Mouse (Mus musculus): Measurements from ENCODE around the gene Ap3b1. TPM values are rescaled to one million over a fixed set of nuclear protein-coding genes. Genes with fewer than 3 reads are reported as not detected.

Gene Ap3b1
- total RNA-seq, 2 experiments from 2014 or later, result 36.1 to 39.3 TPM

- no peak for DNase-seq
Observed at GRCm38 (mm10) chr13:94454131-94454530, 95.4 kb downstream of the Ap3b1 start.

DNA sequence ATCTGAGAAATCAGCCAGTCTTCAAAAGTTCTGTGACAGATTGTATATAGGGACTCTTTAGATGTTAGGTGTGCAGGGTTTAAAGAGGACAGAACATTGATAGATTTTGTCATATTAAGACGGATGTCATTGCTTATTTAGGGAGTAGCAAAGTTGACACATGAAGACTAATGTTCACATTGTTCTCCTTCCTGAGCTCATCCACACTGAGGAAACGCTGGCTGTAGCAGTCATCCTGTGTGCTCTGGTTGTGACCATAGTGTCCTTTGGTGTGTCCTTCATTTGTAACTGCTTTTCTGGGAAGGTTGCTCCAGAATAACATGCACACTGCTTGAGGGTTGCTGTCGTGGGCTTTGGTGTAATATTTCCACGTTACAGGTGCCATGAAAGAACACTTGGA lies 100.4 kb downstream of the Ap3b1 start:
- no peak for DNase-seq

DNA sequence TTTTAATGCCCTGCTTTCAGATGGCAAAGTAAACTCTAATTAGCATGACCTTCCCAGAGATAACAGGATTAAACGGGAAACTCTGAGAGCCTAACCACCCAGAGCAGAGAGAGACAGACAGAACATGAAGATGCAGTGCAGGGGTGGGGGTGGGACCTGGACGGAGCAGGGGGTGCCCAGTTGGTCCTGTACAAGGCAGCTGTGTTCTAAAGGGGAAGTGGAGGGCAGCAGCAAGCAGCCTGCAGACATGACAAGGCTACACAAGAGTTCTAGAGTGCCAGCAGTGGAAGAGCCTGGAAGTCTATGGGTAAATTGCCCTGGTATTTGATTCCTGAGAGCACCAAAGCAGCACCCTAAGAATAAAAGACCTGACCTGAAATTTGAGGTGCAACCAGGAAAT lies 105.5 kb downstream of the Ap3b1 start:
- no peak for DNase-seq

- no peak for DNase-seq
Observed at GRCm38 (mm10) chr13:94468551-94468950, 109.8 kb downstream of the Ap3b1 start.

DNA sequence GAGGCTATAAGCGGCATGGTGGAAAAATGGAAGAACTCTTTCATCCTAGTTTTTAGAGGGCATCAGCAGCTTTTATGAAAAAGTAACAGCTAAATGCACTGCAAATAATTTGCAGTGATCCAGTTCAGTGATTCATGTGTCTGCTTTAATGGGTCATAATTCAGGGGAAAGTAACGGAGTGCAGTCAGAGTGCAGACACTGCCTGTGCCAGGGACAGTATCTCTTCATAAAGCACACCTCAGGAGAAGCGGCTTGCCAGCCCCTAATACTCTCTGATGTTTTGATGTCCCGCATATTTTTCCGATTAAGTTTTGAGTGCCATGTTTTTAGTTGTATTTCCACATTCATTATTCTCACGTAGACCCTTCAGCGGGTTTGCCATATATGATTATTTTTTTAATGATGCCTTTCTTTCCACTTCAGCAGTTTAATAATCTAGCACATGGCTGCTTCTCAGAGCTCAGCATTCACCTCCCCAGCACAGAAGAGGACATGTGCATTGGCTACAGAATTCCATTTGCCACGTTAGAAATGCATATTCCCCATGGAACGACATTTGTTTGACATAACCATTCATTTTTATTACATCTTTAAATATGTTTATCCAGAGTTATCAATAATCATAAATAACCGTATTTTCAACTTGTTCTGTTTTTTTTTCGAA lies 112.4 kb downstream of the Ap3b1 start:
- DNase-seq, result no peak

GRCm38 (mm10) chr13:94476208-94476607 lies 117.4 kb downstream of the Ap3b1 start:
- no peak for DNase-seq

DNA sequence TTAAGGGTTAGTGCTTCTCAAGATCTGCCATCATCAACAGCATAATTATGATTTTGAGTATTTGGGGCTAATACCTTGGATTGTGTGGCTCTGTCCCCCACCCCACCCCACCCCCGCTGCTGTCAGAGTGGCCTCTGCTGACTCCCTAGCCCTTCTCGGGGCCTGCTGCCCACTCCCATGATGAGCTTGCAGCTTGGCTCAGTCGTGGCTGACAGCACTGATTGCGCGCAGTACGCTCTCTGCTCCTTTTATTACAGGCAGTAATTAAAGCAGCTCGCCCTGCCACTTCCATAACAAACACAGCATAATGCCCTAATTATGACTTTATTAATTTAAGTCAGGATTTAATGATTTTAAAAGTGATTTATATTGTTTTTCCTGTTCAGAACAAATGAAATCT lies 121.5 kb downstream of the Ap3b1 start:
- no peak for DNase-seq

DNA sequence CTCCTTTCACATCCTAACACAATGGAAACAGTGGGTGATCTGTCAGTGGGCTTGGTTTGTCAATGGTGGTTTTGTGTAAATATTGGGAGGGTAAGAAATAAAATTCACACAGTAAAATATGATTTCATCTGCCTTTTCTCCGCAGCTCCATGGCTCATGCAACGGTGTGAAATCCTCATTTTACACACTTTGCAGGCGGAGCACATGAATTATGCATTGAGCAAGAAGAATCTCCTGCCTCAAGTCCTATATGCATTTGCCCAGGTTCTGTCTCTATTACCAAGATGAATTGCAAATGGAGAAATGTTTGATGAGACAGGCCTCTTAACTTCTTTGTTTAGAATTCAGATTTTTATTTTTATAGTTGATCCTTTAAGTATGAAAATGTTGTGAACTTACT lies 131.9 kb downstream of the Ap3b1 start:
- no peak for DNase-seq

- no peak for DNase-seq
Observed at GRCm38 (mm10) chr13:94491159-94491558, 132.4 kb downstream of the Ap3b1 start.

DNA sequence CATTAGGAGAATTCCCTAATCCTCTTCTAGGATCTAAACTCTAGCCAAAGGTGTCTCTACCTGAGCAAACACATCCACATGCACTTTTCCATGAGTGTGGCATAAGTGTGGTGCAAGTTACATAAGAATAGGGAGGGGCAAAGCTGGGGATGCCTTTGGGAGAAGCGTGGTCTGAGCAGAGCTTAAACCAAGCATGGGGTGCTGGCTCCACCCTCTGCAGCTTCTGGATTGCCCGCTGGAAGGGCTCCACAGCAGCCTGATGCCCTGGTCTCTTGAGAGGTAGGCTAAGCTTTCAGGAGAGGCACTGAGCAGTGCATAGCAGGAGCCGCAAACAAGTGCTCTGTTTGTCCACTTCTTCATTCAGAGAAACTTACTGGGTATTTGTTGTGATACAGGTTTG lies 138.8 kb downstream of the Ap3b1 start:
- no peak for DNase-seq

- no peak for DNase-seq
Observed at GRCm38 (mm10) chr13:94506411-94506810, 147.7 kb downstream of the Ap3b1 start.

DNA sequence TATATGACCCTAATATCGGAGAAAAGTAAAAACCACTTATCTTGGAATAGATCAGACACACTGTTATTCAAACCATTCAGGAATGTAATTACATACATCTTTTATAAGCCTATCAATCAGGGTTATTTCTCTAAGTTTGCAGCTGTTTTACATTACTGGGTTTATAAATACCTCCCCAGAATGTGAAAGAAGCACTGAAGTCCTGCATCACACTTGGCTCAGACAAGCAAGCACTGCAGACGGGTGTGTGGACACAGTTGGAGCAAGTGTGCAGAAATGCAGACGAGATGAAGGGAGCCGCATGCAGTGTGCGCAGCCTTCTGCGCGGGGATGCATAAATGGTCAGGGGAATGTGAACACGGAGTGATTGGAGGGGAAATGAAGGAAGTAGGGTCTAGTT lies 149.6 kb downstream of the Ap3b1 start:
- no peak for DNase-seq

DNA sequence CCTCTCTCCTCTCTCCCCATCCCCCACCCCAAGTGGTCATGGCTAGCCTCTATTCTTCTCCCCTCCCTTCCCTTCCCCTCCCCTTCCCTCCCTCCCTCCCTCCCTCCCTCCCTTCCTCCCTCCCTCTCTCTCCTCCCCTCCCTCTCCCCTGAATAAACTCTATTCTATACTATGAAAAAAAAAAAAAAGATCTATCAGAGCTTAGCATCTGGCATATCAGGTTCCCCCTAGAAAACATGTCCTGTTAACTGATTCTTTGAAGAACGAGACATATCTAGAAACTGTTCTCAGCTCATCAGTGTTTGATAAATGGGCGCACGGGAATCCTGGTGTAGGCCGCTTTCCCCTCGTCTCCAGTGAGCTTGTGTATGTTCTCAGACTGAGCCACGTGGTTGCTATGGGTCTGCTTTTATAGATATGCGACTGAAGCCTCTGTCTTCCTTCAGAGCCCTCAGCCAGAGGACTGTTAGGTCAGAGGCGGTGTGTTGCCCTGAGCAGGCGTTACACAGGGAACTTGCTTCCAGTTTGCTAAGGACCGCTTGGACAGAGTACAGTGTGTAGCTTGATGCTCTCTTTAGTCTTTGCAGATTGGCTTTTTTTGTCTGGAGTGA lies 154.5 kb downstream of the Ap3b1 start:
- no peak for DNase-seq

- DNase-seq, result no peak
Observed at GRCm38 (mm10) chr13:94513898-94514297, 155.1 kb downstream of the Ap3b1 start.

DNA sequence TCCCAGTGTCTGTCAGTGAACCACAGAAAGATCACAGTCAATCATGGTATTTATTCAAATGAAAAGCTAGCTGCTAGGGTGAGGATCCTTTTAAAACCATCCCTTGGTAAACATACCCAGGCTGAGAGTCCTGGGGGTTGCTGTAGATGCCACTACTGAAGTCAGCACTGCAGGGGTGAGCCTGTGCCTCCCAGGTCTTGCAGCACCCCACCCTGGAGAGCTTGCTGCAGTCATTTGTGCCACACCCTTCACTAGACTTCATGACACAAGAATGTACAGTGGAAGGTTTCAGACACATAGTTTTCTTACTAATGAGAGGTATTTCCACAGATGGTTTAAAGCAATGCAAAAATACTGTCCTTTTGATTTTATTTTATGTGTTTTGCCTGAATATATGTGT lies 156.2 kb downstream of the Ap3b1 start:
- DNase-seq, result no peak

GRCm38 (mm10) chr13:94516532-94516931 lies 157.8 kb downstream of the Ap3b1 start:
- DNase-seq, result no peak

- DNase-seq, result no peak
Observed at GRCm38 (mm10) chr13:94518176-94518575, 159.4 kb downstream of the Ap3b1 start.

- no peak for DNase-seq
Observed at GRCm38 (mm10) chr13:94519276-94519675, 160.5 kb downstream of the Ap3b1 start.

- no peak for DNase-seq
Observed at GRCm38 (mm10) chr13:94523213-94523612, 164.5 kb downstream of the Ap3b1 start.

DNA sequence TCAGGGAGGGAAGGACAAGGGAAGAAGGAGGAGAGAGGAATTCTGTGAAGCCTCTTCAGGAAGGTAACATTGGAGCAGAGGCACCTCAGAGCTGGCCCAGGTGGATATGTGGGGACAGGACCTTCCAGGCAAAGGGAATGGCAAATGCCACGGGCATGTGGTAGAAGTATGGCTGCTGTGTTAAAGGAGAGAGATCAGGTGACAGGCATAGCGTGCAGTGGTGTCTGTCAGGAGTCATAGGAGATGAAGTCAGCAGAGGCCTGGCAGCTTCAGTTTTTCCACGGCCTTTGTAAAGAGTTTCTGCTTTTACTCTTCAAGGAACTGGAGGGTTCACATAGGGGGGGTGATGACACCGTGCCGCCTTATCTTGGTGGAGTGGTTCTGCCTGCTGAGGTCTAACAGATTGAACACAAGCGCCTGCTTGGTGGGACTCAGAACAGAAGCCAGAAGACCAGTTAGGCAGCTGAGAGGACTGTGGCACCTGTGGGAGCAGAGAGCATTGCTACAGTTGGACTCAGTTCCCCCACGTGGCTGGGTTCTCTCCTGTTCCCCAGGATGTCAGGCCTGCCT lies 166.0 kb downstream of the Ap3b1 start:
- DNase-seq, result no peak

DNA sequence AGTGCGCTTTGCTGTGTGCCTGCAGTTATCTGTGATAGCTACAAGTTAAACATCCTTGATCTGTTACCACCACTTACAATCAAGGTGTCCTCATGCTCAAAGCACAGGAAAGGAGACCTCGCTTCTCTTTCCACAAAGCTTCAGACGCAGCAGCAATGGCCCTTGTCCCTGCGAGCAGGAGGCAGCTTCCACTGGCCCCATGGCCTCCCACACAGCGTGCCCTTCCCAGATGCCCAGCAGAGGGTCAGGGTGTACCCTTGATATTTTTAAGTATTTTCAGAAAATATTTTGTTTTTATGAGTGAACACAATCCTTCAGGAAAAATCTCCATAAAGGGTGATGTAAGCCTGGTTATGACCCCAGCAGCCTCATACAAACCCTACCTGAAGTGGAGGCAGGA lies 170.4 kb downstream of the Ap3b1 start:
- no peak for DNase-seq

DNA sequence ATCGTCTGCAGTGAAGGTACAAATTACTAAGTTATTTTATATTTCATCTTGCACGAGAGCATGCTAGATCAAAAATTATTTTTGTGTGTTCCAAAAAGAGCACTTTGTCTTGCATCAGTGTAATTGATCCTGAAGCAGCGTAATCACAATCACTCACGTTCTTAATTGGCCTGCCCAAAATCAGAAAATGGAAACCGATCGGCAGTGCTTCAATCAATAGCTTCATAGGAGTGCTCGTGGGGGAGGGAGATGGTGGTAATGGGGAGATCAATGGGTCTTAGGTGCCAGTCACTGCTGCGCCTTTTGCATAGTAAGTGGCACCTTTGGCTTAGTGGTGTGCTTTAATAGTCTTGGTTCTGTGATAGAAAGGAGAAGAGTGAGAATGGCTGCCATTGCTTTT lies 174.8 kb downstream of the Ap3b1 start:
- no peak for DNase-seq

DNA sequence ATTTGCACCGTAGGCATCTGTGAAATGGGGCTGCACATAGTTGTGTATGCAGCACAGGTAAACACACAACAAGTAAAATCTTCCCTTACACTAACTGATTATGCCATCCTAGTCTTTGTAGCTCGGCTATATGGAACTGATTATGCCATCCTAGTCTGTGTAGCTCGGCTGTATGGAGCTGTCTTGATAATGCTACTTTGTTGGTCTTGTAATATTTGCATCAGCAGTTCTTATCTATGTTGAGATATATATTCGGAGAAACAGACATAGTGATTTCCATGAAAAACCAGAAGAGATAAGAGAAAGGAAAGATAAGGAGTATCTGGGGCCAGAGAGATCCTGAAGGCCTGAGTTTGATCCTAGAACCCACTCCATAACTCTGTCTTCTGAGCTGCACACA lies 178.6 kb downstream of the Ap3b1 start:
- no peak for DNase-seq
